Mouse (Mus musculus): ENCODE results near the gene Egfl7.

DNA sequence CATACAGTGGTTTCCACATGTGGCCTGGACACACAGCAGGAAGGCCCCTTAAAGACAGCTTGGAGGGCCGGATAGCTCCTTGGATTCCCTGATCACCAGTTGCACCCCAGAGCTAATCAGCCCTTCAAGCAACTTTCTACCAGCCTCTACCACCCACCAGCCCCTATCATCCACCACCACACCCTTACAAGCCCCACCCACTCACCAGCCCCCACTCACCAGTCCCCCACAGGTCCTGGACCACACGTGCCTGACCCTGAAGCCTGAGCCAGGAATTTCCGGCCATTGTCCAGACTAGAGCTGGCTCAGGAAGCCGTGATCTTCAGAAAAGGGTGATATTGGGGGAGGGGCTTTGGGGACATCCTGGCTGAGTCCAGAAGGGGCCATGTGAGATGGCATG lies 3.9 kb upstream of the Egfl7 start:
- TF ChIP-seq CTCF (IDR thresholded peaks at IDR 0.05; ENCODE audit: insufficient read depth, low read length) (no peak), POLR2A (IDR thresholded peaks at IDR 0.05; ENCODE audit: borderline replicate concordance, extremely low read depth, low read depth, low read length) (no peak; the same call in 1 of the 2 replicates)

Measured in lung, adult 2 months (tissue).